Mouse (Mus musculus) CD4-positive naive resting alpha-beta T cell, adult 57 days (primary cell): ENCODE measurements around the gene Ten1. TPM values are rescaled to one million over a fixed set of nuclear protein-coding genes. Genes with fewer than 3 reads are reported as not detected.

Experiments
- total RNA-seq: library from RNA; stranded (reverse); gene quantifications from one replicate; pipeline ENCODE4 v1.2.4, GENCODE M21; 2023

Ten1 gene
- 43.3 TPM for total RNA-seq

DNA sequence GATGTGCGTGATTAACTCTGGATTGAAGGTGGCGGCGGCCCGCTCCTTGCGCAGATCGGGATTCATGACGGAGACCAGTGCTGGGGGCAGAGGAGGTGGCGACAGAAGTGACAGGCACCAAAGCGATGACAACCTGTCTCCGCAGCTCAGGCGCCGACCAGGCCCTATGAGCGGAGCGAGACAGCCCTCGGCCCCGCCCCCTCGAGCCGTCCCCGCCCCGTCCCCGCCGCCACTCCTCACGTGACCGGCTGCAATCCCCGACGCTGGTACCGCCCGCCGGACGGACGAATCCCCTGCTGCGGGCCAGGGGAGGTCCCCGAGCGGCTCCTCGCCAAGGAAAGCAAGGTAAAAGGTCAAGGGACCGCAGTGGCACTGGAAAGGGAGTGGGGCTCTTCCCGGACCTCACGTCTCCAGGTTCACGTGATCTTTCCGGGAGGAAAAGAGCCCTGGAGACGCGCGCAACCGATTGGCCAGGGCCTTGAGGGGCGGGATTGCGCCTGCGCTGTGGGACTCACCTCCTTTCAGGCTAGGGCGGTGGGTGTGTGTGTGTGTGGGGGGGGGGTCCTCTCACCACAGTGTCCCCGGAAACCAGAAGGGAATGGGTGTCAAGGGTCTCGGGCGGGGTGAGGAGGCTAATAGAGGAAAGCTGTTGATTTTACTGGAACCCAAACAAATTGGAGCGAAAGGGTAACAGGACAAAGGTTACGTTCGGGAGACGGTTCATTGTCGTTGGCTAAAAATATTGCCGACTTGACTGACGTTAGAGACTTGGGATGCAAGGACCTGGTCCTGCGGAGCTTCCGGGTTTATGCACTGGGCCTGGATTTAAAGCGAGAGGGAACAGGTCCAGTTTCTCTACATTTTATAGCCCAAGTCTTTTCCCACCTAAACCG, at the start of gene Ten1, which contains the start of gene Acox1:
Ten1 (plus strand) TSS at position 217 of the 893 bp plus-strand sequence.
Acox1 (minus strand) TSS at position 407 of the 893 bp plus-strand sequence.

DNA sequence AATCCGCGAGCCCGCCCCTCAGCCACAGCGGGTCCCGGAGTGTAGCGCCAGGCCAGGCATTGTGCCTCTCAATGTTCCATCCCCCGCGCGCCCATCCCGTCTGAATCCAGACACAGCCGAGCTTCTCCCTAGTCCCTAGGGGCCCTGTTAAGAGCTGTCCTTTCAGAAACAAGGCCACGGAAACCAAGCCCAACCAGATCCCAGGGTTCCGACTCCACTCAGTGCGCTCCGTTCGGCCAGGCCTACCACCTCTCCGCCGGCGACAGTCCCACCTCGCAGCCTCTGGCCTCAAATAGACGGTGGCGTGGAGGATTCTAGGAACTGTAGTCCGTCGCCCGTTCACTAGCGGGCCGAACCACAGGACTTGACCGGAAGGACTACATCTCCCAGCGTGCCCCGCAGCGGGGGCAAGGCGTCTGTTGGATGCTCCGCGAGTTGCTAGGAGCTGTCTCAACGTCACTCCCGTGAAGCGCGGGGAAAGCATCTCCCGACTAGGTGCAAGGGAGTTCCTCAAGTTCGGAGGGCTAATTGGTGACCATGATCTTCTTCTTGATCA, 30.7 kb upstream of the Ten1 start, which contains the start of gene Fbf1:
Fbf1 (minus strand) TSS at position 283 of the 556 bp plus-strand sequence.

DNA sequence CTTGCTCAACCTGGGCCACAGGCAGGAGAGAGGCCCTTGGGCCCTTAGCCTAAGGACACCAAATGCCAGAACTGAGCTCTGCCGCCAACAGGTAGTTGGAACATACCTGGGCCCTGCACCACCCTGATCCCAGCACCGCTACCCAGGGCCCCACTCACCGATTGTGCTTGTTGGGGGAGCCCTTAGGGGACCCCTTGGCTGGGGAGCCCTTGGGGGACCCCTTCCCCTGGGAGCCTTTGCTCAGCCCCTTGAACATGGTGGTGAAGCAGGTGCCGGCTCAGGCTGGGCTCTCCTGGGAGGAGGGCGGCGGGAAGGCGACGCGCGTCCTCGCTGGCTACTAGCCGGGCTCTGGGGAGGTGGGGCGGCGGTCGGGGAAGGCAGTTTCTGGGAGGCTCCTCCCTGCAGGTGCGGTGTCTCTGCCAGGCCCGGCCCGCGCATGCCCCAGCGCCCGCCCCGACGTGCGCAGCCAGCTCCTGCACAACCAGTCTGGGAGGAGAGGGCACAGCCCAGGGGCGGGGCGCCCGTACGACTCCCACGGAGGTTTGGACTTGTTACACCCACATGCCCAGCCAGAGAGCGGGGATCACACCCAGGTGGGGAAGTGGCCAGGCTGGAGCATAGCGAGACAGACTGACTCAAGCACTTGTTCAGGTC, 39.2 kb downstream of the Ten1 start, which contains the start of gene Evpl:
Evpl (minus strand) TSS at position 336 of the 654 bp plus-strand sequence.

Other genes starting within 250 kb of the Ten1 start
- gene Itgb4, start 224.1 kb upstream of the Ten1 start, total RNA-seq = 0.59 TPM
- gene Galk1, start 186.1 kb upstream of the Ten1 start, total RNA-seq = 15.2 TPM
- 1,631 TPM for gene H3f3b, start 170.9 kb upstream of the Ten1 start, total RNA-seq
- 58.6 TPM for gene Unk, start 168.5 kb upstream of the Ten1 start, total RNA-seq
- 85.3 TPM for gene Unc13d, start 120.9 kb upstream of the Ten1 start, total RNA-seq
- gene Wbp2, start 111.9 kb upstream of the Ten1 start, total RNA-seq = 174 TPM
- gene Trim47, start 71.6 kb upstream of the Ten1 start, total RNA-seq = 1.8 TPM
- 39.2 TPM for gene Trim65, start 67.7 kb upstream of the Ten1 start, total RNA-seq
- 59.1 TPM for gene Mrpl38, start 60.0 kb upstream of the Ten1 start, total RNA-seq
- gene Fbf1, start 30.7 kb upstream of the Ten1 start, total RNA-seq = 27.4 TPM
- 24.0 TPM for gene Acox1, start 190 bp downstream of the Ten1 start, total RNA-seq
- gene Evpl, start 39.2 kb downstream of the Ten1 start, total RNA-seq = 0.44 TPM
- 67.5 TPM for gene Srp68, start 75.4 kb downstream of the Ten1 start, total RNA-seq
- gene Galr2, start 82.1 kb downstream of the Ten1 start, total RNA-seq = not detected
- gene Exoc7, start 108.4 kb downstream of the Ten1 start, total RNA-seq = 60.6 TPM
- not detected for gene Foxj1, start 136.5 kb downstream of the Ten1 start, total RNA-seq
- 8.8 TPM for gene Rnf157, start 214.2 kb downstream of the Ten1 start, total RNA-seq
- 107 TPM for gene Ubald2, start 235.2 kb downstream of the Ten1 start, total RNA-seq